Mouse (Mus musculus) MEL (cell line): ENCODE results near the gene Rac1.

Source experiments
- BHLHE40 ChIP-seq: IDR thresholded peaks from 2 replicates; pipeline ENCODE4 v1.6.1; 2012; ENCODE audit warnings: low read depth, mild to moderate bottlenecking, inconsistent platforms, low read length, improper control_type of control experiment, borderline replicate concordance
- CHD2 ChIP-seq: IDR thresholded peaks from 2 replicates; pipeline ENCODE4 v1.6.1; 2011; ENCODE audit warnings: low read length, improper control_type of control experiment
- CTCF ChIP-seq, 3 experiments: IDR thresholded peaks in 2 of 3; conservative IDR thresholded peaks in 1 of 3; 2 replicates each; pipeline ENCODE4 v1.5.1; 2011 to 2012; ENCODE audit warnings: low read length in 3 of 3, low read depth in 2 of 3, mild to moderate bottlenecking in 2 of 3, improper control_type of control experiment in 1 of 3, inconsistent platforms in 1 of 3, mixed read lengths in 1 of 3, moderate library complexity in 1 of 3; ENCODE audit not compliant: control insufficient read depth in 1 of 3, insufficient read depth in 1 of 3, poor library complexity in 1 of 3, severe bottlenecking in 1 of 3
- EP300 ChIP-seq, 2 experiments: IDR thresholded peaks; 2 replicates each; pipeline ENCODE4 v1.6.1; 2011; ENCODE audit warnings: improper control_type of control experiment in 2 of 2, low read length in 2 of 2, low read depth in 1 of 2, mild to moderate bottlenecking in 1 of 2
- GATA1 ChIP-seq: IDR thresholded peaks from 2 replicates; pipeline ENCODE4 v1.6.1; 2011; ENCODE audit warnings: low read depth, low read length, improper control_type of control experiment
- KAT2A ChIP-seq: conservative IDR thresholded peaks from 2 replicates; pipeline ENCODE4 v1.6.1; 2012; ENCODE audit warnings: low read depth, low read length, improper control_type of control experiment, inconsistent platforms
- MAX ChIP-seq: IDR thresholded peaks from 2 replicates; pipeline ENCODE4 v1.6.1; 2011; ENCODE audit warnings: low read length, improper control_type of control experiment
- NELFE ChIP-seq: IDR thresholded peaks from 2 replicates; pipeline ENCODE4 v1.6.1; 2011; ENCODE audit warnings: low read depth, low read length, improper control_type of control experiment
- POLR2A ChIP-seq, 2 experiments: IDR thresholded peaks; 2 replicates each; pipeline ENCODE4 v1.6.1; 2011 to 2012; ENCODE audit warnings: low read length in 2 of 2, mild to moderate bottlenecking in 2 of 2, control low read depth in 1 of 2, improper control_type of control experiment in 1 of 2, low read depth in 1 of 2, moderate library complexity in 1 of 2; ENCODE audit not compliant: control insufficient read depth in 1 of 2, insufficient read depth in 1 of 2, poor library complexity in 1 of 2
- UBTF ChIP-seq: IDR thresholded peaks from 2 replicates; pipeline ENCODE4 v1.6.1; 2012; ENCODE audit warnings: low read depth, mild to moderate bottlenecking, inconsistent platforms, low read length, improper control_type of control experiment, moderate library complexity, borderline replicate concordance; ENCODE audit not compliant: insufficient read depth
- ZKSCAN1 ChIP-seq: IDR thresholded peaks from 2 replicates; pipeline ENCODE4 v1.6.1; 2012; ENCODE audit warnings: low read depth, mild to moderate bottlenecking, inconsistent platforms, low read length, improper control_type of control experiment, moderate library complexity
- ZNF384 ChIP-seq: IDR thresholded peaks from 2 replicates; pipeline ENCODE4 v1.6.1; 2012; ENCODE audit warnings: low read depth, mild to moderate bottlenecking, inconsistent platforms, low read length, improper control_type of control experiment

DNA sequence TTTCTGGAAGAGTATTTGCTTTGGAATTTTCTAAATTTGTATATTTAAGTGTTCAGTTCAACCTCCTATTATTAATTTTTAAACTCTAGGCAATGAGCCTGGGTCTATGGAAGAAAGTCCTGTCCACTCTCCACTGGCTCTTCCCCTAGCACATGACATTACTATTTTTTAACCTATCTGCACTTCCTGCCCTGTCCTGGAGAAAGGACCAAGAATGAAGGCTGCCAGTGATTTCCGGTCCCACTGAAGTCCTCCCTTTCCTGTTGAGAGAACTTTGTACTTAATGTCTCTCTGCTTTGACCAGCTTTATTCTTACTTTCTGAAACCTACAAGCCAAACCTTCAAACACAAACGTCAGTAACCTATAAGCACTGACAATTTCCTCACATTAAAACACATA, 7.4 kb downstream of the Rac1 start:
- TF ChIP-seq NELFE (no peak), POLR2A (IDR thresholded peaks at IDR 0.05; ENCODE audit: control insufficient read depth in 1 of 2, insufficient read depth in 1 of 2, low read depth in 1 of 2, low read length in 2 of 2, poor library complexity in 1 of 2) (no peak), CTCF (IDR thresholded peaks at IDR 0.05 in 2 of 3, conservative IDR thresholded peaks at IDR 0.05 in 1 of 3; ENCODE audit: control insufficient read depth in 1 of 3, insufficient read depth in 1 of 3, low read depth in 2 of 3, low read length in 3 of 3, poor library complexity in 1 of 3, severe bottlenecking in 1 of 3) (no peak), KAT2A (no peak), EP300 (IDR thresholded peaks at IDR 0.05; ENCODE audit: low read depth in 1 of 2, low read length in 2 of 2) (no peak), CHD2 (no peak), MAX (no peak), ZKSCAN1 (no peak), UBTF (no peak), BHLHE40 (no peak), GATA1 (no peak), ZNF384 (no peak)
